Mouse (Mus musculus) spleen, postnatal 4 days (tissue): ENCODE data around the gene Cngb1.

Experiments used
- DNase-seq, 2 experiments: peaks; one replicate each; pipeline ENCODE4 v3.0.0; 2022; ENCODE audit warnings: low spot score in 2 of 2

The Cngb1 gene

DNA sequence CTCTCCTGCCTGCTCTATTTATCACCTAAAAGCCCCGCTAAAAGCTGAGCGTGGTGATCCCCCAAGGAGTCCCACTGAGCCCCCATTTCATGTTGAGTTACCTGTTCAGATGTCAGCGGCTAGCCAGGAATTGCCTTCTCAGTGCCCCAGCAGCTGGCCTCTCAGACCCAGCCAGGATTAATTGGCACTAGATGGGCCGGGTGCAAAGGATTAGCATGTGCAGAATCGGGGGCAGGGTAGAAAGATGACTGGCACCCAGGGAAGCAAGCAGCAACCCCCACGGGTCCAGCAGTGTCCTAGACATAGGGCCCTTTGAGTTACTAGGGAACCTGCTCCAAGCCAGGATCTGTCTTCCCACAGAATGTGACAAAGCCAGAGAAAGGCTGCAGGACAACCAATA lies at the start of gene Cngb1:
Cngb1 (minus strand) TSS at position 155 of the 400 bp plus-strand sequence.
- no peak for DNase-seq

DNA sequence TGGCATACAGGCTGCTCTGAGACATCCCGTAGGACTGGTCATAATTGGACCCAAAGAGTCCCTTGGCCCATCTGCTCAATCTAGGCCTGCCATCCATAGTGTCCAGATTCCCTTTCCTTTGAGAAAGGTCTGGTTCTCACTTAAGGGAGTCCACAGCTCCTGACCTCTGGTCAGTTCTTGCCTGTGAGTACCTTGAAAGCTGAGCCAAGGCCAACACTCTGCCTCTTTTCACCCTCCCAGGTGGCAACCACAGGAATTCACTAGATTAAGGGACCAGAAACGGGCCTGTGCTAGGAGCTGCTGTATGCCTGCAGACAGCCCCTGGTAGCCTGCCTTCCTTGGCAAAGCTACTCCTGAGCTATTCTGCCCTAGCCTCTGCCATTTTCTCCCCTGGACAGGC lies 48.2 kb upstream of the Cngb1 start:
- no peak for DNase-seq

DNA sequence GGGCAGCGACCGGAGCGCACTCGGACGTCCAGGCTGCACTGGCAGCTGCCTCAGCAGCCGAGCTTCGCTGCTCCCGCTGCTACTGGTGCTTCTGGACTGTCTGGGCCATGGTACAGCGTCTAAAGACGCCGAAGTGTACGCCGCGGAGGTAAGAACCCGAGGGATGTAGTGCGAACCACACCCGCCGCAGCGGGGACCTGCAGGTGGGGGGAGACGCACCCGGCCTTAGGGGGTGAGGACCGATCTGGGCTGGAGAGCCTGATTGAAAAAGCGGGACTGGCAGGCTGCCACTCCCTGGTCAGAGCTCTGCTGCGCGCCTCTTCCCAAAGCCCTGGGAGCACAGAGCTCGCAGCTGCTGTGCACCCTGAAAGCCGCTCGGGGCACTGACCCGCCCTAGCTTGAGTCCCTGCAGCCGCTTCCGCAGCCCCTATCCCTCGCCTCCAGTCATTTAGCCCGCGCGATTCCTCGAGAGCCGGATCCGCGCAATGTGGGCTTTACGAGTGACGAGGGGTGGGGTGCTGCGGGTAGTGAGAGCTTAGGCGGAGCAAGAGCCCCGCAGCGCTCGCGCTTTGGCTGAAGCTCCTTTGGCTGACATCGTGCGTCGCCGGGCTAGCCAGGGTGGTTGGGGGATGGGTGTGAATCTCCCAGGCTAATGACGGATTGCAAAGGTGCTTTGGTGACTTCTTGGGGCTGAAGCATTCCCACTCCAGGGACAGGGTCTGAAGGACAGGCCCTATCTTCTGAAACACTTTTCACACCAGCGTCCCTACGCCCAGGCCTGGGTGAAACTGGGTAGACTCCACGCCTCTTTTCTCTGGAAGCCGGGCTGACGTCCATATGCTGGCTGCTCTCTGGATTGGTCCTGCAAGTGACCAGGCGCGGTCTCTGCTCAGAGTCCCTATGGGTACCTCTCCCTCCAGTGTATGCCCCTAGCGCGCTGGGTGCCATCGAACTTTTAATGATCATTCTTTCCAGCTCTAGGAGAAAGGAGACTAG lies 46.8 kb upstream of the Cngb1 start:
- no peak for DNase-seq

DNA sequence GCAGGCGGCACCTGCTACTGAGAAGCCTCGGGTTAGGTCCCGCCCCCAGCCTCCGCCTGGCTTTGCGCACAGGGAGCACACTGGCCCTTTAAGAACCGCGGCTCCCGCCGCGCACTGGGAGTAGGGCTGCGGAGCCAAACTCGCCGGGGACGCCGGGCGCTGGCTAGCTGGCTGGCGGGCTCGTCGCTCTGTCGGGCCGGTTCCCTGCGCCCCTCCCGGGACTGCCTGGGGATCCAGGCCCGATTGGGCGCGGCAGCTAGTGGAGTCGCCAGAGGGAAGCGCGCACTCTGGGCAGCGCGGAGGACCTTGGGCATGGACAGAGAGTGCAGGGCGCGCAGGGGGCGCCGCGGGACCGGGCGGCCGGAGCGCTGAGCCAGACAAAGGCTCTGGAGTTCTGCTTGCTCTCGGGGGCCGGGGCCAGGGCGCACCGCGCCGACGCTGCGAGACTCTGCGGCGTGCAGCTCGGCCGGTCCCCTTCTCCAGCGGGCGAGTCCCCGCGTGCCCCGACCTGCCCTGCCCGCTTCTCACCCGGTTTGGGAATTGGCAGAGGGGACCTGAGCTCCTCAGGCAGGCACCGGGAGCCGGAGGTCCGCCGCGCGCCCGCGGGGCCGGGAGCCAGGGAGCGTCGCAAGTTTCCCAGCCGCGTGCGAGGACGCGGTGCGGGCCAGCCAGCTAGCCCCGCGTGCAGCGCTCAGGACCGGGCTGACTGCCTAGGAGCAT lies 45.9 kb upstream of the Cngb1 start, which contains the start of gene Mmp15:
Mmp15 (plus strand) TSS at position 118 of the 720 bp plus-strand sequence.
- no peak for DNase-seq

DNA sequence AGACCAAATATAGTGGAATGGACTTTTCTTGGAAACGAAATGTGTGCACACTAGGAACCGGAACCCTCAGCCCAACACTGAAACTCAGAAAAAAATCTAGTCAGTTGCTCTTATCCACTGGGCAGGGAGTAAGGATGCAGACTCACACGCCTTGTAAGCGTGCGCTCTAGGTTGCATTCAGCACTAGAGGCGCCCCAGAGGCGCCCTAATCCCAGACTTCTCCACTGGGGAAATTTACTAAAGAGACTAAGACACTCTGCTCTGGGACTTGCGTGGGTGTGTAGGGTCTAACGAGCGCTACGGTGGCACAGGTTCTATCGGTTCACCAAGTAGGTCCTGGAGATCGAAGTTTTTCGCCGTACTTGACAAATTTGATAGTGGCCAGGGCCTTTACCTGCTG lies 45.1 kb upstream of the Cngb1 start:
- DNase-seq = no peak

DNA sequence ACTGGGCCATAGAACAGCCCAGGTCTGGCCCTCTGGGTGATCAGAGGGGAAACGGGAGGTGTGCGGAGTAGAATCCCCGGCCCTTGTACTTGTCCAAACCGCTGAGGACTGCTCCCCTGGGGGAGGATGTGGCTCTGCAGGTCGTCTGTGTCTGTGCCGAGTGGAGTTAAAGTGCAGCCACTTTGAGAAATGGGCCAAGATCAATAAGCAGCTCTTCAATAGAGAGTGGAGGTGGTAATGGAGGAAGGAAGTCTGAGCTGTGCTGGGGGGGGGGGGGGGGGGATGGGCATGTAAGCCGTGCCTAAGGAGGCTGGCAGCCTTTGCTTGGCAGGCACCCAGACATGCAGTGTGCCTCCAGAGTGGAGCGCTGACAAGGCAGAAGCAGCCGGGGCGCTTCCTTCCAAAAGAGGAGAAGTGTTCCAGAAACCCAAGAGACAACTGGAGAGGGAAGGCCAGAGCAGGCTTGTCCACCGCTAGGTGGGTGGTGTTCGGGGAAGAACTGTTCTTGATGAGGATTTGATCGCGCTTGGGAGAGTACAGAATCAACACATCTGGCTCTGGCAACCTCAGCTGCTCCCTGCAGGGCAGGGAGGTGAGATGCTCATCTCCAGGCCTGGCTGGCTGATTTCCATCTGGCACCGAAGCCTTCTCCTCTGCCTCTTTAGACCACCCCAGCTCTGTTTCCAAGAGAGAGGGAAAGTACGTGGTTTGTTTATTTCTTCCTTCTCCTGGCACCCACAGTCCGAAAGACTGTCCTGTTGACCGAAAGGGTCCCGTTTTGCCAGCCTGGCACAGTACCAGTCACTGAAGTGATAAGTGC lies 42.6 kb upstream of the Cngb1 start:
- DNase-seq = no peak

DNA sequence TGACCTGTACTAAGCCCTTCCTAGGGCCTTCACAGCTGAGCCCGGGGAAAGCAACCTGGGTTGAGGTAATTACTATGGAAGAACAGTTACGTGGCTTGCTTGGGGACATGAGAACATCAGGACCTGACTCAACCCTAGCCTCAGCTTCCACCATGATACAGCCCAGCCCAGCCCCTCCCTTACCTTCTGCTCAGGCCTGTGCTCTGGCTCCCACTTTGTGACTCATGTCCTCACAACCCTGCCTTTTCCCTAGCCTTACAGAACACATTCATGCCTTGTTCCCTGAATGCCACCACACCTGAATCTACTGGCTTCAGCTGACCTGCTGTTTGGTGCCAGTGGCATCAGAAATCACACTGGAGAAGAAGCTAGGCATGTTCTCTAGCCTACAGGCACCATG lies 42.0 kb upstream of the Cngb1 start:
- DNase-seq = no peak

DNA sequence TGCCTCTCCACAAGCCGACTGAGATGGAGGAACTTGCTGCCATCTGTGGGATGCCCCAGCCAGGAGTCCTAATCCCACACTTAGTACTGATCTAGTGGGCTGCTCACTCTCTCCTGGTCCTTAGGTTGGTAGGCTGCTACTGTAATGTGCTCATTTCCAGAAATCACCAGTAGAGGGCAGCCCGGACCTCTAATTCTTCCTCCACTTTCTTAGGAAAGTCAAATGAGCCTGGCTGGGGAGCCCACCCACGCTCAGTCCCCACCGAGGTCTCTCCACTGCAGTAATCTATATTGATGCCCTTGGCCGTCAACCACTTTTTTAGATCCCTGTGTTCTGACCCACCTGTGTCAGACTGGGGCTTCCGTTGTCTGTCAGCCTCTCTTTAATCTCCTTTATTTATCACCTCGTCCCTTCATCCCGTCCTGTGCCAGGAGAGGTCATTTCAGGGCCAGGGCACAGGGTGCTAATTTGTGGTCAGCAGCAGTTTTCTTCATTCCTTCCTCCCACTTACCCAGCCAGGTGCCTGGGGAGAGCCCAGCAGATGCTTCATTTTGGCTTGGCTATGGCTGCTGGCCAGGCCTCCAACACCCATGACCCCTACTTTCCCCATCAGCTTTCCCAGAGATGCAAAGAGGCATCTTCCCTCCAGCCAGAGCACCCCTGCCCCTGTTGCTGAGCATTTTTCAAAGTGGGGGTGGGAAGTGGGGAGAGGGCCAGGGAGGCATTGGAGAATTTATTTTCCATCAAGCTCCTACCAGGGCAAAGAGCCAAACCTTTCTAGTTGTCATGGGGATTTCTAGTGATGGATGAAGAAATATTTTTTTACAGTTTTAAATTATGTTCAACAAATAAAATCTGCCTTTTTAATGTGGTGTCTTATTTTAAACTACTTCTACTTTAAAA lies 40.5 kb upstream of the Cngb1 start:
- peak; percentile 46 to 76 for DNase-seq

DNA sequence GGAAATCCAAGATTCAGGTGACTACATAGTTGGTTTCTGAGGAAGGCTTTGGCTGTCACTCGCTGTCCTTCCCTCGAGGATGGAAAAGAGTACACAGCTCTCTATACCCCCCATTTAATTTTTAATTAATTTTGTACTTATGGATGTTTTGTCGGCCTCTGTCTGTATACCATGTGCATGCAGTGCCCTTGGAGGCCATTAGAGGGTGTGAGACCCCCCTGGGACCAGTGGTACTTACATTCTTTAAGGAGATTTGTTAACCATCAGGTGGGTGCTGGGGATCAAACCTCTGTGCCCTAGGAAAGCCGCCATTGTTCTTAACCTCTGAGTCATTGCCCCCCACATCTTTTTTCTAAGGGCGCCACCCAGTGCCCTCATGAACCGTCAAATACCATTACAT lies 38.3 kb upstream of the Cngb1 start:
- no peak for DNase-seq

DNA sequence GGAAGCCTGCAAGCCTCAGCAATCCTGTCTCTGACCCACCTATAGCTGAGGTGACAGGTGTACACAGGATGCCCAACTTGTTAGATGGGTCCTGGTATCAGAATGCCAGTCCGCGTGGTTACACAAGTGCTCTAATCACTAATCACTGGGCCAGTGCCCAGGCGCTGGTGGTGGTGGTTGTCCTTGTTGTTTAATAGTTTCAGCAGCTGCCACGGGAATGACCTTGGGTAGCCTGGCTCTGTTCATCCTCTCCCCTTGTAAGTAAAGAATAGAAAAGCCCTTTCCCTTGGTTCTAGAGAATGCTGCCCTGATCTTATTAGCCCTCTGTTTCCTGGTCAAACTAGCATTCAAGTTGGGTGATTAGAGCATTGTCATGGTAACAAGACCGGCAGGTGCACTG lies 35.3 kb upstream of the Cngb1 start:
- no peak for DNase-seq

DNA sequence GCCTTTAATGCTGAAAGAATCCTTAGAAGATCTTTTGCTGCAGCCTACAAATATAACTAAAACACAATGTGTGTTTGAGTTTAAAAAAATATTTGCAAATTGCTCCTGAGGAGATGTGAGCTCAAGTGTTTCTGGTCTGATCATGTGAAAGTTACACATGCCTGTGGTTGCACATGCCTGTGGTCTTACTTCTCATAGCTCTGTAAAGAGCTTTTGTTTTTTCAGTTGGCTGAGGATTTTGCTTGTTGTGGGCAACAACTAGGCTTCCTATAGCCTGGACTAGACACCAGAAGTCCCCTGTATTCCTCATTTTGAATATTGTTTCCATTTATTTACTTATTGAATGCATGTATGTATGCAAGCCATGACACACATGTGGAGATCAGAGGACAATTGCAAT lies 30.0 kb upstream of the Cngb1 start:
- DNase-seq = no peak

DNA sequence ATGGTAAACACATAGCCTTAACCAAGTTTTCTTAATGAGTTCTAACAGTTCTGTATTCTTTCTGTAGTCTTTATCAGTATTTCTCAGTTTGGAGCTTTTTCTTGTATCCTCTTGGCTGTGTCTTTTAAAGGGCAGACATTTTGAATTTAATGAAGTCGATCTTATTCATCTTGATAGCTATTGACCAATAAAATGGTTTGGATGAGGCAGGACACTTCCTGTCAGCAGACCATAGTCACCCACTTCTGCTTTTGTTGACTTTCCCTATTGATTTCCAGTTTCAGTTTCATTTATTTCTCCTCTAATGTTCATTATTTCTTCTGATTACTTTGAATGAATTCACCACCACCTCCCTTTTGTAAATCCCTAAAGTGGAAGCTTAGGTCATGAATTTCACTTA lies 29.3 kb upstream of the Cngb1 start:
- no peak for DNase-seq

DNA sequence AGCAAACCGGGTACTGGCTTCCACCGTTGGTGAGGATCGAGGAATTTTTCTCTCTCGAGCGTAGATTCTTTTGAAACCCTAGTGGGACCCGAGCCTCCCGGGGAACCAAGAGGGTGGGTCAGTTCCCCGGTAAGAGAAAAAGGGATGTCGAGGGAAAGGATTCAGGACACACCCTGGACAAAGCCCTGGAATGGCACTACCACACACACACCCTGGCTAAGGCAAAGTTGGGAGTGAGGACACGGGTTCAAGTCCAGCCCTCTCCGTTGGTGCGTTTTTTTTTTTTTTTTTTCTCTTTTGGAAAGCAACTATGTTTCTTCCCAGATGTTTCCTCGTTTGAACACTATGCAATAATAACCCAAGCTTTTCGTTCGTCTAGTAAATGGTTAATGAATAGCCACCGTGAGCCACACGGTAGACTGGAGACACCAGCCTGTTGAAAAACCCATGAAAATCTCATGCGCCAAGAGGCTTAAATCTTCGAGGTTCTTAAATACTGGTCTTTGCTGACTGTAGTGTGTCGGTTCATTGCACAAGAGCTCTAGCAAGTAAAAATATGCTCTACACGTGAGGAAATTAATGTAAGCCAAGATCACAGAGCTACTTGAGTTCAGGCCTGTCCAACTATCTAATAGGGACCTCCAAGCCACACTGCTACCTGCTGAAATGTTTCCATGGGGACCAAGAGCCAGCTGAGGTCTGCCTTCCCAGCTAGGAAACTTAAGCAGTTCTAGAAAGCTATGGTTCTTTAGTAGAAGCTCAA lies 26.2 kb upstream of the Cngb1 start:
- no peak for DNase-seq

DNA sequence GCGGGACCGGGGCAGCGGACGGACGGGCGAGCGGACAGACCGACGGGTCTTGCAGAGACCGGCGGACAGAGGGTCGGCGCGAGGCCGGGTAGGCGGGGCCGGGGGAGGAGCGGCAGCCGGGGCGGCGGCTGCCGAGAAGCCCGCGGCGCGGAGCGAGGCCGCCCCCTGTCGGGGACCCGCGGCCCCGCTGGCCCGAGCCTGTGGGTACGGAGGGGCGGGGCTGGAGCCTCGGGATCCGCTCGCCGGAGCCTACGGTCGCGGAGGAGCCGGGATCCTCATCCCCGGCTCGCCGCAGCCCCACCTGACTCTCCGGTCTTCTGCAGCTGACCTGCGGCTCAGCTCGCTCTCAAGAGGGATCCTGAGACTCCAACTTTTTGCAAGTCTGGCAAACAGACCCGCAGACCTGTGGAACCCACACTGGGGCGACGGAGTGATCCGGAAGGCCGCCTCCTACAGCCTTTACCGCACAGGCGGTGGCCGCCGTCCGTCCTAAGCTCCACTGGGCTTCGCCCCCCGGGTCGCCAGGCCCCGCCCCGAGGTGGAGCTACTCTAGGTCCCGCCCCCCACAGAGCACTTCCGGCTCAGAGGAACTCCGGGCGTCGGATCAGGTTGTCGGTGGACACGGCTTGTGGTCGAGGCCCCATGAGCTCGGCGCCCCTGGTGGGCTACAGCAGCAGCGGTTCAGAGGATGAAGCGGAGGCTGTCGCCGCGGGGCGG lies 25.5 kb upstream of the Cngb1 start, which contains the start of the genes Zfp319 and Usb1:
Zfp319 (minus strand) TSS at position 231 of the 717 bp plus-strand sequence.
Usb1 (plus strand) TSS at position 565 of the 717 bp plus-strand sequence.
- DNase-seq = peak; percentile 94 to 98

DNA sequence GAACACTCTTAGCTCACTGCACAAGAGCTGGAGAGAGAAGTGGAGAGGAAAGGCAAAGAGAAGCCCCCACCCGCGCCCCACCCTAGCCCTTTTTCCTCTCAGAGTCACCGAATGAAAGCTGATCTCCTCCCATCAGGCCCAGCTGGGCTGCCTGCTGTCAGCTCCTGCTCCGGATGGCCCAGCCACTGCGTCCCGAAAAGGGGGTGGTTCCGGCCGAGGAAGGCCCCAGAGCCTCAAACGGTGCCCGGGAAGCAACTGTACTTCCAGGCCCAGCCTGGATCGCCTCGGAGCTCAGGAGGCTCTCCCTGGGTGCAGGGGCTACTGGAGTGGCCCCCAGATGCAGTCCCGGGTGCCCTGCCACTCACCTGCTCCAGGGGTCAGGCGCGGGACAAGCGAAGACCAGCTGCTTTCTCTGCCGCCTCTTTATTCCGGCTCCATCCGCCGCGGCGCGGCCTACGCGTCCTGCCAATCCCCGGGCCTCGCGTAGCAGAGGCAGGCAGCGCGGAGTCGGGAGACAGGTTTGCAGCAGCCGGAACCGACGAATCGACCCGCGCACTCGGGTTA lies 24.9 kb upstream of the Cngb1 start:
- DNase-seq = no peak

DNA sequence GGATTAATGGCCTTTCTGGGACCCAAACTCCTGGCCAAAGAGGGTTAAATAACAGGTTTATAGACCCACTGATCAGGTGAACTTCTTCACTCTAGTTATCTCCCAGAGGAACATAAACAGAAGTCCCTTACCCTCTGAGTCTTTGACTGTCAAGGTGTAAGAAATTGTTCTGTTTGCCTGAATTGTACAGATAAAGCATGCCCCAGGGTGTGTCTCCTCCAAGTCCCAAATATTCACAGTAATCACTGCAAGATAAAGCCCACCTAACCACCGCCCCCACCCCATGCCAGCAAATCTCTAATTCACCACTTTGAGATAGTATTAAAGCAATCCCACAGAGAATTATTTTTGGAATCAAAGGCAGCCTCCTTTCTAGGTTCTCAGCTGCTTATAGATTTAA lies 24.0 kb upstream of the Cngb1 start:
- DNase-seq = no peak

DNA sequence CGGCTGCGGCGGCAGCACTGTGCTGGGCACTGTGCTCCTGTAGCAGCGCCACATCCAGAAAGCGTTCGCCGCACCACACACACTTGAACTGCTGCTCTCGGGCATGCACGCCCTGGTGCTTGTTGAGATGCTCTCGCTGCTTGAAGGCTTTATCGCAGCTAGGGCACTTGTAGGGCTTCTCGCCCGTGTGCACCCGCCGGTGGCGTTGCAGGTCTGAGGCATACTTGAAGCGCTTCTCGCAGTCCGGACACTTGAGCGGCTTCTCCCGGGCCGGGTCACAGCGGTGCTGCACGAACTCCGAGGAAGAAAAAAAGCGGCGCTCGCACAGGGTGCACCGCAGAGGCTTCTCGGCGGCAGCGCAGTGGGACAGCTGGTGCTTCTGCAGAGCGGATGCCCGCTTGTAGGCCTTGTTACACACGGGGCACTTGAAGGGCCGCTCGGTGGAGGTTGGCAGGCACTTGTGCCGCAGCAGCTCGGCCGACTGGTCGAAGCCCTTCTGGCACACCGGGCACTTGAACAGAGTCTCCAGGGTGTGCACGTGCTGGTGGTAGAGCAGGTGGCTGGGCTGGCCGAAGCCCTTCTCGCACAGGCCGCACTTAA lies 21.6 kb upstream of the Cngb1 start:
- no peak for DNase-seq

DNA sequence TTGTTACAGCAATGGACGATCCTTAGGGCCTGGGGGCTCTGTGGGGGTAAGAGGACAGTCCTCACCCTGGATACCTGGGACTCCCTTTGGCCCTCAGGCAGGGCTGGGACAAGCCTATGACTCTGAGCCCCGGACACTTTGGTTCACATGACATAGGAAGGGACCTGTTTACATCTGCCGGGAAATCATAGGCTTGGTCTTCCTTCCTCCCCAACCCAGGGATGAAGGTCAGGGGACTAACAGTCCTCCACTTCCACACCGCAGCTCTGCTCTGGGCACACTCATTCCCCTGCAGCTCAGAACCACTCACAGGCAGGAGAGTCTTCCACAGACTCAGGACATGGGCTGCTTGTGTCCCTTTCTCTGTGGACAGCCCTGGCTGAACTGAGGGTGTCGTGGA lies 20.4 kb upstream of the Cngb1 start:
- no peak for DNase-seq

DNA sequence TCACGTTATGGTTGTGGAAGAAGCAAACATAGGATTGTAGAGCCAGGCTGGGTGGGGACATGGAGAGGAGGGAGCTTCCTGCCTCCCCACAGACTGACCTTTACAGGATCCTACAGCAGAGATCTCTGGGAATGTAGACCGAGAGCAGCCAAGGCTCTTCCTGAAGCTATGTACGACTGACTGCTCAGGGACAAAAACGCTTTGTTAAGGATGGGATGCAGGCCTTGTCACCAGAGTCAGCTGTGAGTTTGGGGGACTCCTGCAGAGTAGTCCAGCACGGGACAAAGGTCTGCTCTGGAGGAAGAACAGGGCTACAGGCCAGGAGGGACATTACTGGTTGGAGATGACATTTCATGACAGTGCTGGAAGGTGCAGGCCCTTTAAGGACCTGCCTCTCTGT lies 18.3 kb upstream of the Cngb1 start:
- no peak for DNase-seq
